Mouse (Mus musculus): ENCODE measurements at regions not wholly inside any gene's neighbourhood (a gene's known extent, or its start where the extent isn't known, plus 50 kb on each side); places are given as distances from the start of the nearest gene placed in this dataset.

GRCm38 (mm10) chr7:114912109-114912508 is 168.6 kb downstream of the Insc start:
- no peak for DNase-seq (ENCODE audit: low spot score in 2 of 2)

- peak; percentile 38 to 45 for DNase-seq (ENCODE audit: low spot score in 2 of 2)
These were observed 178.7 kb downstream of the Insc start for GRCm38 (mm10) chr7:114922155-114922554.

- no peak for DNase-seq (ENCODE audit: low spot score in 2 of 2)
These were observed 190.4 kb downstream of the Insc start for GRCm38 (mm10) chr7:114933861-114934260.

- DNase-seq (ENCODE audit: low spot score in 2 of 2), result no peak
These were observed 207.3 kb downstream of the Insc start for GRCm38 (mm10) chr7:114950759-114951158.

- no peak for DNase-seq (ENCODE audit: low spot score in 2 of 2)
These were observed 219.7 kb downstream of the Insc start for GRCm38 (mm10) chr7:114963206-114963605.

- DNase-seq (ENCODE audit: low spot score in 2 of 2), result no peak
These were observed 222.4 kb downstream of the Insc start for GRCm38 (mm10) chr7:114965923-114966322.

- no peak for DNase-seq (ENCODE audit: low spot score in 2 of 2)
These were observed 243.0 kb downstream of the Insc start for GRCm38 (mm10) chr7:114986481-114986880.

- DNase-seq (ENCODE audit: low spot score in 2 of 2), result no peak
These were observed 247.8 kb downstream of the Insc start for GRCm38 (mm10) chr7:114991255-114991654.

- DNase-seq (ENCODE audit: low spot score in 2 of 2), result no peak
These were observed 248.9 kb downstream of the Insc start for GRCm38 (mm10) chr7:114992440-114992839.

- no peak for DNase-seq (ENCODE audit: low spot score in 2 of 2)
These were observed 257.5 kb downstream of the Insc start for GRCm38 (mm10) chr7:115000796-115001524.

GRCm38 (mm10) chr7:115014253-115014998 is 270.9 kb downstream of the Insc start:
- no peak for DNase-seq (ENCODE audit: low spot score in 2 of 2)

GRCm38 (mm10) chr7:115019369-115019958 is 276.0 kb downstream of the Insc start:
- no peak for DNase-seq (ENCODE audit: low spot score in 2 of 2)

GRCm38 (mm10) chr7:115020023-115020422 is 276.5 kb downstream of the Insc start:
- no peak for DNase-seq (ENCODE audit: low spot score in 2 of 2)

- no peak for DNase-seq (ENCODE audit: low spot score in 2 of 2)
These were observed 282.3 kb downstream of the Insc start for GRCm38 (mm10) chr7:115025803-115026202.

GRCm38 (mm10) chr7:115027685-115028084 is 284.2 kb downstream of the Insc start:
- no peak for DNase-seq (ENCODE audit: low spot score in 2 of 2)

- DNase-seq (ENCODE audit: low spot score in 2 of 2), result no peak
These were observed 290.5 kb downstream of the Insc start for GRCm38 (mm10) chr7:115033987-115034386.

GRCm38 (mm10) chr7:115055527-115055926 is 312.0 kb downstream of the Insc start:
- no peak for DNase-seq (ENCODE audit: low spot score in 2 of 2)

GRCm38 (mm10) chr7:115056992-115057645 is 313.6 kb downstream of the Insc start:
- no peak for DNase-seq (ENCODE audit: low spot score in 2 of 2)

- DNase-seq (ENCODE audit: low spot score in 2 of 2), result no peak
These were observed 314.2 kb downstream of the Insc start for GRCm38 (mm10) chr7:115057736-115058135.

GRCm38 (mm10) chr7:115060171-115060570 is 316.7 kb downstream of the Insc start:
- no peak for DNase-seq (ENCODE audit: low spot score in 2 of 2)

- no peak for DNase-seq (ENCODE audit: low spot score in 2 of 2)
These were observed 319.3 kb downstream of the Insc start for GRCm38 (mm10) chr7:115062817-115063216.

- no peak for DNase-seq (ENCODE audit: low spot score in 2 of 2)
These were observed 324.1 kb downstream of the Insc start for GRCm38 (mm10) chr7:115067641-115068040.

Measured in adrenal gland, adult 18-20 months (tissue).